Mouse (Mus musculus) layer of hippocampus, adult 9-10 months (tissue): Measurements from ENCODE around the gene Mug2.
"Not testable (repeated sequence)": the region's sequence is repeated elsewhere in the genome, so short reads cannot be mapped to it uniquely, and the experiment has no call there.

Experiments used
- DNase-seq: peaks from one replicate; pipeline ENCODE4 v3.0.0; 2022; ENCODE audit warnings: low spot score

Mug2 gene

GRCm38 (mm10) chr6:122006461-122006860 lies at the start of gene Mug2:
Gene Mug2, plus strand, starts transcription at chr6:122006761.
- DNase-seq = not testable (repeated sequence)

GRCm38 (mm10) chr6:121957803-121958349 lies 48.7 kb upstream of the Mug2 start:
- not testable (repeated sequence) for DNase-seq

GRCm38 (mm10) chr6:121975701-121976100 lies 30.9 kb upstream of the Mug2 start:
- DNase-seq = no peak

GRCm38 (mm10) chr6:122100904-122101303 lies 94.3 kb downstream of the Mug2 start:
- DNase-seq = peak; percentile 0

- DNase-seq = no peak
Measured at GRCm38 (mm10) chr6:122101671-122102070, 95.1 kb downstream of the Mug2 start.

DNA sequence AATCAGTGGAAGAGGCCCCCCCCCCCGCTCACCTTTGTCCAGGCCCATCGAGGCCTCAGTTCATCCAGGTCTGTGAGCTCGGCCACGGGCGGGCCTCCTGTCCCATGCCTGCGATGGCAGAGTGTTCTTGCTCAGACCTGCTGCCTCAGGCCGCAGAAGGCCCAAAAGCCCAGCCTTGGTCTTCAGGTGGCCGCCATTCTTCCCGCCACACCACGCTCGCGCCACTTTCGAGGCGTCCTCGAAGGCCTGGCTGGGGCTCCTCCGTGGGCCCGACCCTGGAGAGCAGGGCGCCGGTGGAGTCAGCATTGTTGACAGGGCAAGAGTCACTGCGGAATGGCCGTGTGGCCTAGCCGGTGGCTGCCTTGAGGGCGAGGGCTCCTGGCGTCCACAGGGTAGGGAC lies 110.4 kb downstream of the Mug2 start:
- no peak for DNase-seq

DNA sequence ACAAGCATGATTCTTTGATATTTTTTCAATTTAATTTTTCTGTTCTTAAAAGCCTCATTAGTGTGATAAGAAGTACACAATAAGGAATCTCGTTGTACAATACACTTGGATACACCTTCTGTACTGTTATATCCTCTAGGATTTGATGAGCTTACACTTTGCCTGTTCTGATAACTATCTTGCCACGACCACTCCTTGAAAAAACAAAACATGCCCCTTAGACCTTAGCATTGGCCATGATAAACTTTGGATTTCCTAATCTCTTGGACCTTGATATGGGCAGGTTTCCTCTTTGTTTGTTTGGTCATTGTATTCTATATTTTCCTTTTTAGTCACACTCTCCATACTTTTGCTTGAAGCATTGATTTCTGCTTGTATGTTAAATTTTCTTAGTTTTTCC lies 123.0 kb downstream of the Mug2 start:
- DNase-seq = no peak
